Mouse (Mus musculus): ENCODE data around the gene 1700122O11Rik.

GRCm38 (mm10) chr17:48027677-48028076 is 10.4 kb downstream of the 1700122O11Rik start:
- TF ChIP-seq POLR2A (IDR thresholded peaks at IDR 0.05; ENCODE audit: borderline replicate concordance, extremely low read depth, insufficient read depth, insufficient read length, poor library complexity, severe bottlenecking) (no peak), CTCF (IDR thresholded peaks at IDR 0.05; ENCODE audit: borderline replicate concordance, extremely low read depth, insufficient read depth, insufficient read length) (no peak)
